Mouse (Mus musculus) urinary bladder, postnatal 4 days (tissue): ENCODE results near the gene Ppp2r5c.

ENCODE experiments used
- DNase-seq, 2 experiments: peaks; one replicate each; pipeline ENCODE4 v3.0.0; 2021 to 2022; ENCODE audit warnings: low spot score in 2 of 2

The Ppp2r5c gene

DNA sequence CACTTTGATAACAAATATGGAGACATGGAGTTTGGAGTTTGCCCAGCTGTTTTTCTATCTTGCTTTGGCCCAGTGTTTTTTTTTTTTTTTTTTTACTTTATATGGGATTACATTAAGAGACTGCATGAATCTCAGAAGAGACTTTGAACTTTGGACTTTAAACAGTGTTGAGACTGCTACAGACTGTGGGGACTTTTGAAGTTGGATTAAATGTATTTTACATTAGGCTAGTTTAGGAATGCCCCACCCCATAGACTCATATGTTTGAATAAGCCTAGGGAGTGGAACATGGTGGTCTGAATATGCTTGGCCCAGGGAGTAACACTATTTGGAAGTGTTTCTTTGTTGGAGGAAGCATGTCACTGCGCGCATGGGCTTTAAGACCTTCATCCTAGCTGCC lies 4.7 kb upstream of the Ppp2r5c start:
- no peak for DNase-seq

DNA sequence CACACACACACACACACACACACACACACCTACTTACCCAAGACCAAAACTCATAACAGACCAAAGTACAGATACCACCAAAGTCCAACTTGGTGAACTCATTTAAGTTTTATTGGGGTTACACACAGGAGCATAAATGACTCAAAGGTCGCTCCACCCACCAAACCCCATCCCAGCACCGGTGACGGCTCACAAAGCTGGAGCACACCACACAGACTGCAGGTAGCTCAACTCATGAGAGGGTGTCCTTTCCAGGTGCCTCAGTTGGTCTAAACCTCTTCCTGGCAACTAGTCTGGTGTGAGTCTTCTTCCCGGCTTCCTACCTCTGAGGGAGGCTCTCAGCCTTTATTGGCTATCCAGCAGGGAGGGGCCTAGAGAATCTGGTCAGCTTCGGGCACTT lies 2.4 kb upstream of the Ppp2r5c start:
- no peak for DNase-seq

DNA sequence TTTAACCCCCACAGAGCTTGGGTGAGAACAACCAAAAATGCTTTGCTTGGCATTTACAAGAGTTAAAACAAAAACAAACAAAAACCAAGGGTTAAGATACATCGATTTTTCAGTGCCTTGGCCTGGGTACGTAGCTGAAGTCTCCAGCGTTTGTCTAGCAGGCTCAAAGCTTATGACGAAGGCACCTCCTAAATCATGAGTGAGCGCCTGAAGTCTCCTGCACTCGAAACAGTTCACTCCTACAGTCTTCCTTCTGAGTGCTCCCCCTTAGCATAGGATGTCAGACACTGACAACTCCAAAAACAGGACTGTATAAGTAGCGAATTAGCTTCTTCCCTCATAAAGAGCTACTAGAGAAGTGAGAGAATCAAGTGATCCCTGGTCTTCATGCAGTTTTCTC lies 1.1 kb upstream of the Ppp2r5c start:
- no peak for DNase-seq

GRCm38 (mm10) chr12:110447306-110447705 lies 386 bp downstream of the Ppp2r5c start:
- peak in 1 of 2 experiments; percentile 50 for DNase-seq

DNA sequence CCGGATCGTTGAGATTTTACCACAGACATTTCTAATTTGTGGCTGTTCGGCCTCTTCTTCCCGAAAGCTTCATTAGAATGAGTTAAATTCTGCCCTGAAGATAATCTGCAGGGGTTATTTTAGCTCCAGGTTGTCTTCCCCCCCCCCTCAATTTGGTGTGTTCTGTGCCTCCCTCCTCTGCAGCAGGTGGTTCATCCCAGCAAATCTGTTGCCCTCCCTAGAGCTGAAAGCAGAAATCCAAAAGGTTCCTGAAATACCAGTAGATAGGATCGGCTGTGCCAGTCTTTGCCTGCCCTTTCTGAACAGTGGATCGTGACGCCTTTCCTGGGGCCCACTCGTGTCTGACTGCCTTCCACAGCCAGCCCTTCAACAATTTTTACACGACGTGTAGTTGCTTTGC lies 1.8 kb downstream of the Ppp2r5c start:
- DNase-seq: no peak

GRCm38 (mm10) chr12:110454223-110454622 lies 7.3 kb downstream of the Ppp2r5c start:
- peak; percentile 52 to 76 for DNase-seq

DNA sequence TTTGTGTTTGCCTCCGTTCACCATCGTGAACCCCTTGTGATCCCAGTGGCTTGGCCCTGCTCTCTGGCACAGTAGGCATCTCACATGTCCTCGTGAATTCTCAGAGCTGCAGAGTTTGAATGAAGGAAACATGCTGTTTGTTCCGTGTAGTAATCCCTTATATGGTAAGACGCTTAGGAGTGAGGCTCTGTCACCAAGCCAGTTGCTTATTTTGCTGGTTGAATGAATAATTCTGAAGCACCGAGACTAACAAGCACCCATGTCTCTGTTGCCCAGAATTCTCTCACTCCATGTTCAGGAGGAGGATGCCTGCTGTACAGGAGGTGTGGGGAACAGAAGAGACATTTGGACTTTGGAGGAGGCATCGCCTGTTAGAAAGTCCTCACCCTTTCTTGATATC lies 9.1 kb downstream of the Ppp2r5c start:
- DNase-seq: no peak

GRCm38 (mm10) chr12:110458667-110459066 lies 11.7 kb downstream of the Ppp2r5c start:
- no peak for DNase-seq

- DNase-seq: no peak
Observed at GRCm38 (mm10) chr12:110460418-110461300, 13.7 kb downstream of the Ppp2r5c start.

GRCm38 (mm10) chr12:110463711-110464110 lies 16.8 kb downstream of the Ppp2r5c start:
- no peak for DNase-seq

DNA sequence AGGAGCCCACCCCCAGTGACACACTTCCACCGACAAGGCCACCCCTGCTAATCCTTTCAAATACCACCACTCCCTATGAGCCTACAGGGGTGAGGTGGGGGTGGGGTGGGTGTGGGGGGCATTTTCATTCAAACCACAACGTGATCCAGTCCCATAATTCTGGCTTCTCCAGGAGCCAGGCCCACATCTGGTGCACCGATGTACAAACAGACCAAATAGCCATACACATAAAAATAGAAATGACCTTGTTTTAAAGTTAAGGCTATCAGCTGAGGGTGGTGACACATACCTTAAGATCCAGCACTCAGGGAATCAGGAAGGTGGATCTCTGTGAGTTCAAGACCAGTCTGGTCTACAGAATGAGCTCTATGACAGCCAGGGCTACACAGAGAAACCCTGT lies 24.5 kb downstream of the Ppp2r5c start:
- DNase-seq: no peak

DNA sequence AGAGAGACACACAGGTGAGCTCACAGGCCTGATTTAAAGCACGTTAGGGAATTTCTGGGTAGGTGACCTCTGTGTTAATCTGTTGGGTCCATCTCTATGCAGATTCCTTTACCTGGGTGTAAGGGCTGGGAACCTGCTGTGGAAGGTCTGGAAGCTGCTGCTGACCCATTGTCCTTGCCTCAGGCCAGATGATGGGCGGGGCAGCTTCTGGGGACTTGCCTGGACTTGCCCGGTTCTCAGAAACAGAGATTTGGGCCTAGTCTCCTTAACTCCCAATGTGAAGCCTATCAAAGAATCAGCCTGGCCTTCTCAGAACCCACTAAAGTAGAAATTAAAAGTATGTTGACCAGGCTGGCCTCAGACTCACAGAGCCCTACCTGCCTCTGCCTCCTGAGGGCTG lies 25.3 kb downstream of the Ppp2r5c start:
- DNase-seq: no peak

- no peak for DNase-seq
Observed at GRCm38 (mm10) chr12:110474497-110474896, 27.6 kb downstream of the Ppp2r5c start.

- no peak for DNase-seq
Observed at GRCm38 (mm10) chr12:110476561-110476960, 29.6 kb downstream of the Ppp2r5c start.

- no peak for DNase-seq
Observed at GRCm38 (mm10) chr12:110477906-110478305, 31.0 kb downstream of the Ppp2r5c start.

GRCm38 (mm10) chr12:110478601-110479008 lies 31.7 kb downstream of the Ppp2r5c start:
- no peak for DNase-seq

- DNase-seq: no peak
Observed at GRCm38 (mm10) chr12:110479268-110479667, 32.3 kb downstream of the Ppp2r5c start.

- DNase-seq: no peak
Observed at GRCm38 (mm10) chr12:110480701-110481100, 33.8 kb downstream of the Ppp2r5c start.

GRCm38 (mm10) chr12:110483761-110484160 lies 36.8 kb downstream of the Ppp2r5c start:
- no peak for DNase-seq

- no peak for DNase-seq
Observed at GRCm38 (mm10) chr12:110484824-110485584, 38.1 kb downstream of the Ppp2r5c start.

GRCm38 (mm10) chr12:110485585-110486331 lies 38.8 kb downstream of the Ppp2r5c start:
- DNase-seq: peak; percentile 75 to 78

DNA sequence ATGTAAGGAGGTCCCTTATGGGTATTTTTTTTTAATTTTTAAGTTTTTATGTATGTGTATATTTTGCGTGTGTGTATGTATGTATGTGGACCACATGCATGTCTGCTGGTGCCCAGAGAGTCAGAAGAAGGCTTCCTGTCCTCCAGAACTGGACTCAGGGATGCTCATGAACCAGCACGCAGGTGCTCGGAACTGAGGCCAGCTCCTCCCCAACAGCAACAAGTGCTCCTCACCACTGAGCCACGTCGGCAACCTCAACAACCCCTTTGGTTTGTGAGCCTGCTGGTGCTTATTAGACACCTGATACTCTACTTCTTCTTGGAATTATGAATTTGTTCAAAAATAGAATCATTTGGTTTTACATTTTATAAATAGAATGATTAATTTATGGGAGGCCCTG lies 39.9 kb downstream of the Ppp2r5c start:
- DNase-seq: no peak
